In the genomic region with DNA sequence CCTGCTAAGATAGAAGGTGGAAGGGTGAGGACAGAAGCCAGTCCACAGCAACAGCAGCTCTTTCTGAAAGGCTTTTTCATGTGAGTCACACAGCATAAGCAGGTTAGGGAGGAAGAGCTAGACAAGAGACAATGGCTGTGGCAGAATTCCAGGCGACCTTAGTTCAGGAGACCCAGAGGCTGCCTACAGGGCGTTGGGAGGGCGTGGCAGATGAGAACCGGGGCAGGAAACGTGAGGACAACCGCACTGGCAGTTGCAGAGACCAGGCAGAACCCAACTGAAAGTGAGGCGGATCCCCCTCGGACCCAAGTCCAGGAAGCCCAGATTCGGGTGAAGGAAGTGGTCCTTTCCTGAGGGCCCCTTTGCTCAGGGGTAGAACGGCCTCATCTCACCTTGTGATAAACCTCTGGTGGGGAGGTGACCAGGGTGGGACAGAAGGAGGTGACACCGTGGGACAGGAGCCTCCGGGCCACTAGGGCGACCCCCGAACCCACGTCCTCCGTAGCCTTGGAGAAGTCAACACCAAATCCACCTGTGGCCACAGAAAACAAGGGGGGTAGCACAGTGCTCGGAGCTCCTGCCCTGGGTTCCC, we compare ENCODE assay signal across 8 mouse cellular contexts. TPM values are rescaled to one million over a fixed set of nuclear protein-coding genes. Genes with fewer than 3 reads are reported as not detected.
A peak's percentile ranks its signal among the peaks of the same experiment; 100 is the strongest.
DNase-seq lines count a peak whose midpoint lies in the region; ATAC-seq and TF ChIP-seq lines count a peak whose summit lies in the region.

No protein-coding gene starts in this region.

- TF ChIP-seq CTCF in thymus, adult 2 months (IDR thresholded peaks at IDR 0.05; ENCODE audit: borderline replicate concordance, control insufficient read depth, extremely low read depth, insufficient read depth, low read length, poor library complexity), result no peak
- TF ChIP-seq CTCF in midbrain, postnatal 0 days (IDR thresholded peaks at IDR 0.05), result no peak

- H3K9ac ChIP-seq in embryonic facial prominence, embryonic 12.5 days, result peak overlapping the region; percentile 79
- H3K9ac ChIP-seq in hindbrain, embryonic 12.5 days, result peak overlapping the region; percentile 84
- H3K9ac ChIP-seq in limb, embryonic 15.5 days, result peak overlapping the region; percentile 81
- peak overlapping the region; percentile 84 for H3K9ac ChIP-seq in midbrain, postnatal 0 days (replicated peaks; ENCODE audit: low read length, poor library complexity, severe bottlenecking)

- H3K27me3 ChIP-seq in thymus, adult 2 months (ENCODE audit: control insufficient read depth, insufficient read depth, low read length), result no peaks in the 10 kb centered on the region
- H3K27me3 ChIP-seq in embryonic facial prominence, embryonic 12.5 days, result no peaks in the 10 kb centered on the region
- no peaks in the 10 kb centered on the region for H3K27me3 ChIP-seq in hindbrain, embryonic 12.5 days
- no peaks in the 10 kb centered on the region for H3K27me3 ChIP-seq in limb, embryonic 15.5 days
- no peaks in the 10 kb centered on the region for H3K27me3 ChIP-seq in midbrain, postnatal 0 days (ENCODE audit: insufficient read depth, low read length)

- peaks cover 6% of the 10 kb centered on the region; the same call in 1 of the 2 replicates for H3K36me3 ChIP-seq in thymus, adult 2 months (ENCODE audit: control insufficient read depth, insufficient read depth, low read length)
- H3K36me3 ChIP-seq in embryonic facial prominence, embryonic 12.5 days, result peaks cover 28% of the 10 kb centered on the region
- peaks cover 19% of the 10 kb centered on the region; the same call in 1 of the 2 replicates for H3K36me3 ChIP-seq in hindbrain, embryonic 12.5 days
- peaks cover 33% of the 10 kb centered on the region for H3K36me3 ChIP-seq in limb, embryonic 15.5 days
- peaks cover 12% of the 10 kb centered on the region for H3K36me3 ChIP-seq in midbrain, postnatal 0 days (ENCODE audit: insufficient read depth, low read length)

- peaks cover 11% of the 10 kb centered on the region for H3K4me1 ChIP-seq in thymus, adult 2 months (replicated peaks; ENCODE audit: control insufficient read depth, insufficient read depth, low read length)
- H3K4me1 ChIP-seq in embryonic facial prominence, embryonic 12.5 days, result peaks cover 12% of the 10 kb centered on the region
- H3K4me1 ChIP-seq in hindbrain, embryonic 12.5 days, result peaks cover 14% of the 10 kb centered on the region
- H3K4me1 ChIP-seq in limb, embryonic 15.5 days, result peaks cover 26% of the 10 kb centered on the region
- H3K4me1 ChIP-seq in midbrain, postnatal 0 days (ENCODE audit: insufficient read depth, low read length), result peaks cover 6% of the 10 kb centered on the region

- H3K4me2 ChIP-seq in embryonic facial prominence, embryonic 12.5 days (replicated peaks), result peak overlapping the region; percentile 93
- H3K4me2 ChIP-seq in hindbrain, embryonic 12.5 days (replicated peaks), result peak overlapping the region; percentile 97
- peak overlapping the region; percentile 95 for H3K4me2 ChIP-seq in limb, embryonic 15.5 days
- peak overlapping the region; percentile 94 for H3K4me2 ChIP-seq in midbrain, postnatal 0 days (ENCODE audit: low read depth, low read length, poor library complexity, severe bottlenecking)

- TF ChIP-seq POLR2A in thymus, adult 2 months (IDR thresholded peaks at IDR 0.05; ENCODE audit: control insufficient read depth, extremely low read depth, insufficient read depth, low read length, poor library complexity), result no peak

- 0 out of 2 replicates have a peak, but pooled peaks have one; percentile 2 for ATAC-seq in embryonic facial prominence, embryonic 12.5 days (ENCODE audit: insufficient number of reproducible peaks, insufficient read depth, low FRiP score, low TSS enrichment)
- peak; percentile 44; the same call in 1 of the 2 replicates for ATAC-seq in hindbrain, embryonic 12.5 days (ENCODE audit: low FRiP score)
- no peak for ATAC-seq in limb, embryonic 15.5 days (ENCODE audit: insufficient number of reproducible peaks, low FRiP score, low TSS enrichment, low read depth)
- no peak for ATAC-seq in midbrain, postnatal 0 days (ENCODE audit: low FRiP score)

- peak overlapping the region; percentile 74 for H3K4me3 ChIP-seq in thymus, adult 2 months (ENCODE audit: control insufficient read depth, insufficient read depth, low read length)
- peak overlapping the region; percentile 82 for H3K4me3 ChIP-seq in embryonic facial prominence, embryonic 12.5 days
- H3K4me3 ChIP-seq in hindbrain, embryonic 12.5 days, result peak overlapping the region; percentile 81
- H3K4me3 ChIP-seq in limb, embryonic 15.5 days, result peak overlapping the region; percentile 75
- H3K4me3 ChIP-seq in midbrain, postnatal 0 days (ENCODE audit: low read depth, low read length), result peak overlapping the region; percentile 55

- no peak for DNase-seq in thymus, adult 2 months
- DNase-seq in thymus, postnatal 25 days, result no peak
- DNase-seq in midbrain, postnatal 0 days (ENCODE audit: low spot score), result no peak
- no peak for DNase-seq in retina, postnatal 1 day
- no peak for DNase-seq in urinary bladder, postnatal 25 days (ENCODE audit: low spot score)

- 3% methylated on average over 17 of the region's 17 CpGs for WGBS in thymus, adult 2 months
- 27% methylated on average over 17 of the region's 17 CpGs for WGBS in embryonic facial prominence, embryonic 12.5 days
- 27% methylated on average over 17 of the region's 17 CpGs for WGBS in hindbrain, embryonic 12.5 days
- WGBS in limb, embryonic 15.5 days, result 26% methylated on average over 17 of the region's 17 CpGs
- WGBS in midbrain, postnatal 0 days, result 40% methylated on average over 17 of the region's 17 CpGs

- H3K9me3 ChIP-seq in embryonic facial prominence, embryonic 12.5 days, result no peaks in the 10 kb centered on the region
- H3K9me3 ChIP-seq in hindbrain, embryonic 12.5 days (replicated peaks), result no peaks in the 10 kb centered on the region
- H3K9me3 ChIP-seq in limb, embryonic 15.5 days, result no peaks in the 10 kb centered on the region
- H3K9me3 ChIP-seq in midbrain, postnatal 0 days (ENCODE audit: low read length), result no peaks in the 10 kb centered on the region

- no peak overlapping the region for H3K27ac ChIP-seq in thymus, adult 2 months (ENCODE audit: control insufficient read depth, insufficient read depth, low read length)
- peak overlapping the region; percentile 82; the same call in 1 of the 2 replicates for H3K27ac ChIP-seq in embryonic facial prominence, embryonic 12.5 days
- H3K27ac ChIP-seq in hindbrain, embryonic 12.5 days, result peak overlapping the region; percentile 87; the same call in 1 of the 2 replicates
- peak overlapping the region; percentile 86 for H3K27ac ChIP-seq in limb, embryonic 15.5 days
- H3K27ac ChIP-seq in midbrain, postnatal 0 days (ENCODE audit: low read depth, low read length), result peak overlapping the region; percentile 74

RNA-seq across cellular contexts. Expression of gene Amdhd2, which starts 0.9 kb away (rescaled TPM):
- polyA plus RNA-seq in thymus, adult 2 months (2012; rRNA removed), result 48.2 and 57.6 TPM in 2 replicates
- polyA plus RNA-seq in embryonic facial prominence, embryonic 12.5 days (2016; fragmentation: Nextera tagmentation; extraction: Ambion mirVana), result 40.9 and 42.7 TPM in 2 replicates
- polyA plus RNA-seq in hindbrain, embryonic 12.5 days (2016; fragmentation: Nextera tagmentation; extraction: Ambion mirVana), result 35.6 and 41.2 TPM in 2 replicates
- 30.0 and 30.7 TPM in 2 replicates for polyA plus RNA-seq in limb, embryonic 15.5 days (2015; fragmentation: Nextera tagmentation; extraction: Ambion mirVana)
- 40.2 and 58.6 TPM in 2 replicates for total RNA-seq in midbrain, postnatal 0 days (2014; rRNA removed)
- 34.0 and 41.4 TPM in 2 replicates for polyA plus RNA-seq in midbrain, postnatal 0 days (2015; fragmentation: Nextera tagmentation; extraction: Ambion mirVana)

RNA-seq across cellular contexts. Expression of gene Atp6v0c, which starts 6.8 kb away (rescaled TPM):
- polyA plus RNA-seq in thymus, adult 2 months (2012; rRNA removed), result 977 and 1,122 TPM in 2 replicates
- 445 and 455 TPM in 2 replicates for polyA plus RNA-seq in embryonic facial prominence, embryonic 12.5 days (2016; fragmentation: Nextera tagmentation; extraction: Ambion mirVana)
- 558 and 595 TPM in 2 replicates for polyA plus RNA-seq in hindbrain, embryonic 12.5 days (2016; fragmentation: Nextera tagmentation; extraction: Ambion mirVana)
- polyA plus RNA-seq in limb, embryonic 15.5 days (2015; fragmentation: Nextera tagmentation; extraction: Ambion mirVana), result 488 and 521 TPM in 2 replicates
- 730 and 771 TPM in 2 replicates for total RNA-seq in midbrain, postnatal 0 days (2014; rRNA removed)
- 2,426 and 2,595 TPM in 2 replicates for polyA plus RNA-seq in midbrain, postnatal 0 days (2015; fragmentation: Nextera tagmentation; extraction: Ambion mirVana)

RNA-seq across cellular contexts. Expression of gene Pdpk1, which starts 12.0 kb away (rescaled TPM):
- polyA plus RNA-seq in thymus, adult 2 months (2012; rRNA removed), result 56.6 and 57.8 TPM in 2 replicates
- polyA plus RNA-seq in embryonic facial prominence, embryonic 12.5 days (2016; fragmentation: Nextera tagmentation; extraction: Ambion mirVana), result 37.6 and 38.6 TPM in 2 replicates
- polyA plus RNA-seq in hindbrain, embryonic 12.5 days (2016; fragmentation: Nextera tagmentation; extraction: Ambion mirVana), result 55.2 and 56.7 TPM in 2 replicates
- 38.6 and 50.0 TPM in 2 replicates for polyA plus RNA-seq in limb, embryonic 15.5 days (2015; fragmentation: Nextera tagmentation; extraction: Ambion mirVana)
- 57.9 and 68.1 TPM in 2 replicates for total RNA-seq in midbrain, postnatal 0 days (2014; rRNA removed)
- polyA plus RNA-seq in midbrain, postnatal 0 days (2015; fragmentation: Nextera tagmentation; extraction: Ambion mirVana), result 53.2 and 61.5 TPM in 2 replicates

RNA-seq across cellular contexts. Expression of gene Tbc1d24, which starts 42.7 kb away (rescaled TPM):
- polyA plus RNA-seq in thymus, adult 2 months (2012; rRNA removed), result 14.5 and 16.8 TPM in 2 replicates
- polyA plus RNA-seq in embryonic facial prominence, embryonic 12.5 days (2016; fragmentation: Nextera tagmentation; extraction: Ambion mirVana), result 8.7 and 8.9 TPM in 2 replicates
- 13.5 and 17.0 TPM in 2 replicates for polyA plus RNA-seq in hindbrain, embryonic 12.5 days (2016; fragmentation: Nextera tagmentation; extraction: Ambion mirVana)
- polyA plus RNA-seq in limb, embryonic 15.5 days (2015; fragmentation: Nextera tagmentation; extraction: Ambion mirVana), result 7.3 and 7.4 TPM in 2 replicates
- total RNA-seq in midbrain, postnatal 0 days (2014; rRNA removed), result 146 and 168 TPM in 2 replicates
- 27.4 and 27.6 TPM in 2 replicates for polyA plus RNA-seq in midbrain, postnatal 0 days (2015; fragmentation: Nextera tagmentation; extraction: Ambion mirVana)

RNA-seq across cellular contexts. Expression of gene Ntn3, which starts 46.7 kb away (rescaled TPM):
- polyA plus RNA-seq in thymus, adult 2 months (2012; rRNA removed), result 0.71 and 1.5 TPM in 2 replicates
- 20.2 and 20.3 TPM in 2 replicates for polyA plus RNA-seq in embryonic facial prominence, embryonic 12.5 days (2016; fragmentation: Nextera tagmentation; extraction: Ambion mirVana)
- 10.9 and 12.1 TPM in 2 replicates for polyA plus RNA-seq in hindbrain, embryonic 12.5 days (2016; fragmentation: Nextera tagmentation; extraction: Ambion mirVana)
- polyA plus RNA-seq in limb, embryonic 15.5 days (2015; fragmentation: Nextera tagmentation; extraction: Ambion mirVana), result 8.8 and 13.8 TPM in 2 replicates
- 19.4 and 23.6 TPM in 2 replicates for total RNA-seq in midbrain, postnatal 0 days (2014; rRNA removed)
- polyA plus RNA-seq in midbrain, postnatal 0 days (2015; fragmentation: Nextera tagmentation; extraction: Ambion mirVana), result 4.0 and 4.3 TPM in 2 replicates

Comparison
In these comparisons a context has a peak if more than half of its experiments do, and no peak if none do; other contexts are left out.
1. ATAC-seq: peak in embryonic facial prominence, embryonic 12.5 days (single experiment) and hindbrain, embryonic 12.5 days (single experiment); none in limb, embryonic 15.5 days (single experiment) and midbrain, postnatal 0 days (single experiment).
2. Peak in every context shown above with its lines, with median percentiles within 50 percentile points of each other: H3K4me3 ChIP-seq, H3K4me2 ChIP-seq and H3K9ac ChIP-seq.